Mouse (Mus musculus) splenic B cell, adult 2 months (primary cell): ENCODE results near the gene Grid1.

Experiments used
- DNase-seq: peaks from one replicate; pipeline ENCODE4 v3.0.0-alpha.2; 2011; ENCODE audit warnings: low read depth, low spot score
- H3K27me3 ChIP-seq: 2 replicates; pipeline ENCODE4 v1.6.1; 2012; ENCODE audit warnings: mild to moderate bottlenecking, low read length, moderate library complexity, mixed read lengths; ENCODE audit not compliant: control insufficient read depth, poor library complexity, insufficient read depth, severe bottlenecking
- H3K36me3 ChIP-seq: 2 replicates; pipeline ENCODE4 v1.6.1; 2012; ENCODE audit warnings: mild to moderate bottlenecking, low read length, moderate library complexity, mixed read lengths; ENCODE audit not compliant: control insufficient read depth, poor library complexity, insufficient read depth, severe bottlenecking

The Grid1 gene

GRCm38 (mm10) chr14:35113276-35113645 is 293.4 kb downstream of the Grid1 start:
- Histone ChIP-seq H3K36me3 (no peaks in the 10 kb centered on the region), H3K27me3 (no peaks in the 10 kb centered on the region)
- DNase-seq = no peak

DNA sequence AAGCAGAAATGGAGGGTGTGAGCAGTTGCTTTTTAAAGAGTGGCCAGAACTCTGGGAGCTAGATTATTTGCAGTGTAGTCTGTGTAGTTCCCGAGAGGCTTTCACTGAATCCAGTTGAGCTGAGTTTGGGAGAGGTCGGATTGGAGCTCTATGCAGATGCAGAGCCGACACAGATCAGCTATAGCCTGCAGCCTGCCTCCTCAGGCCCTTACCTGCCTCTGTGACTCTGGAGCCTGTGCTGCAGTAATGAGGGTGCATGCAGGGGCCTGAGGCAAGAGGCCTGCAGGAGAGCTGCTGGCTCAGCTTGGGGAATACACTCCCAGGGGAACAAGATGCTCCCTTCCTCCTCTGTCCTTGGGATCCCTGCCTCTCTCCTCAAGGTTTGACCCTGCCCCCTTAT is 296.0 kb downstream of the Grid1 start:
- no peaks in the 10 kb centered on the region for H3K27me3 ChIP-seq
- DNase-seq = no peak

DNA sequence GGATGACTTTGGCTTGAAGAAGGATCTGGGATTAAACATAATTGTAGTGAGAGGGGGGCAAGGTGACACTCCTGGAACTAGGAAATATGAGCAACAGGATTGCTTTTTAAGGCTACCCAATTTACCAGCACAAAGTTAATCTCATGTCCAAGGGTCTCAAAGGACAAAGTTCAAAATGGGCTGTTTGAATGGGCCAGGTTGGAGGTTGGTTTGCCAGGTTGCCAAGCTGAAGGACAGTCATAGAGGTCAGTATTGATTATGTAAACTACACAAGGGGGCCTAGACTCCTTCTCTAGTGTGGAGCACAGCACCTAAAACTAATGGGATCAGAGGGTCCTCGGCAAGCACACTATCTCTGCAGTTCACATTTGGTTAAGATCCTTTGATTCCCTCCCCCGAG is 300.2 kb downstream of the Grid1 start:
- Histone ChIP-seq H3K36me3 (no peaks in the 10 kb centered on the region), H3K27me3 (no peaks in the 10 kb centered on the region)
- no peak for DNase-seq

More for the DNA sequence above, 296.0 kb downstream of the Grid1 start:
- no peaks in the 10 kb centered on the region for H3K36me3 ChIP-seq

DNA sequence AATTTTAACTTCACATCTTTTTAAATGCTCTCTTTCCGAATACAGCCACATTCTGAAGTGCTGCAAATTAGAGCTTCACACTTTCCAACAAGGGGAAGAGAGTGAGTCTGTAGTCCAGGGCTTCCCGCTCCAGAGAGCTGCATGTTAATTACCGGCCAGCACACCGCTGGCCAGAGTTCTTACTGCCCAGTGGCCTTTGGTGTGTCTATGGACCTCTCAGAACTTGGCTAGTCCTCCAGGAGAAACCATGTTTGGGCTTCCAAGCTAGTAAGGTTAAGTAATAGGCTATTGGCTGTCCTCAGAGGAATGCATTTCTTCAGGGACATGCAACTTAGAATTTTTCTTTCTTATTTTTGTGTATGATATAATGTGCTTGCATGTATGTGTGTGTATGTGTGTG is 301.0 kb downstream of the Grid1 start:
- H3K27me3 ChIP-seq = no peaks in the 10 kb centered on the region
- no peaks in the 10 kb centered on the region for H3K36me3 ChIP-seq
- DNase-seq = no peak

GRCm38 (mm10) chr14:35122111-35122510 is 302.2 kb downstream of the Grid1 start:
- DNase-seq = no peak
- Histone ChIP-seq H3K27me3 (no peaks in the 10 kb centered on the region), H3K36me3 (no peaks in the 10 kb centered on the region)

DNA sequence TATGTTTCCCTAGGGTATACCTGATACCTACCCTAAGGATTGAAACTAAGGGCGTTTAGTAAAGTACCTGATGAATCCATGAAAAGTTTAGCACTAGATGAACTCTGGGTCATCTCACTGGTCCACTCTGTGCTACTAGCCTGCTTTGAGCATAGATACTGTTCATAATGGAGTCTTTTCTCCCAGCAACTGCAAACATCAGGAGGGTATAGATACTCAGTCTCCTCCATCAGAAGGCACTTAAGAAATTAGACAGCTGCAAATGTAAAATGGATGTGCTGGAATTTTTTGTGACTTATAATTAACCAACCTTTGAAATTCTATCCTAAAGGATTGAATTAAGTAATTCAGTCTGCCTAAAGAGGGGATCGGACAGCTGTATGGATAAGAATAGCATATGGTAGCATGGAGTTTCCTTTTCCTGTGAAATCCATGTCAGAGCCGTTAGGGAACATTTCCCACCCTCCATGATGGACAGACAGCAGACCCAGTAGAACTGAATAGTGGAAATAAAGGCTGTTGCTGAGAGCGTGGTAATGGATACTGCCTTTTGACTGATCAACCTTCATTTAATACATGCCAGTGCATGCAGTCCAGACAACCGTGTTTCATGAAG is 303.5 kb downstream of the Grid1 start:
- no peak for DNase-seq
- H3K27me3 ChIP-seq = no peaks in the 10 kb centered on the region
- H3K36me3 ChIP-seq = no peaks in the 10 kb centered on the region

- Histone ChIP-seq H3K36me3 (no peaks in the 10 kb centered on the region), H3K27me3 (no peaks in the 10 kb centered on the region)
- DNase-seq = no peak
Measured at GRCm38 (mm10) chr14:35127616-35128015, 307.7 kb downstream of the Grid1 start.

DNA sequence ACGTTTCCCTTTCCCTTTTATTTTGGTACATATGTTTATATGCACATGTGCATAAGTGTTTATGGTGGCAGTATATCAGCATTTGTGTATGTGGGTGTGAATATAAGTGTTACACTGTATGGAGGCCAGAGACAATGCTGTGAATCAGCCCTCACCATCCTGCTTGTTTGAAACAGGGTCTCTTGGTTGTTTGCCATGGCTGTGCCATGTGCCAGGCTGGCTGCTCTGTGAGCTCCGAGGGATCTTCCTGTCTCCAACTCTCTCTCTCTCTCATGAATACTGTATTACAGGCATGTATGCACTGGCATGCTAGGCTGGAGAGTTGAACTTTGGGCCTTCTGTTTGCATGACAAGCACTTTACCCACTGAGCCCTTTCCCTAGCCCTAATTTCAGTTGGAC is 315.1 kb downstream of the Grid1 start:
- H3K36me3 ChIP-seq = no peaks in the 10 kb centered on the region

GRCm38 (mm10) chr14:35138069-35138468 is 318.2 kb downstream of the Grid1 start:
- H3K36me3 ChIP-seq = no peaks in the 10 kb centered on the region
- H3K27me3 ChIP-seq = no peaks in the 10 kb centered on the region
- DNase-seq = no peak

More for the DNA sequence above, 315.1 kb downstream of the Grid1 start:
- H3K27me3 ChIP-seq = no peaks in the 10 kb centered on the region
- DNase-seq = no peak

GRCm38 (mm10) chr14:35139824-35140223 is 319.9 kb downstream of the Grid1 start:
- H3K36me3 ChIP-seq = no peaks in the 10 kb centered on the region
- no peaks in the 10 kb centered on the region for H3K27me3 ChIP-seq
- DNase-seq = no peak

GRCm38 (mm10) chr14:35152450-35152849 is 332.5 kb downstream of the Grid1 start:
- Histone ChIP-seq H3K27me3 (no peaks in the 10 kb centered on the region), H3K36me3 (no peaks in the 10 kb centered on the region)
- no peak for DNase-seq

GRCm38 (mm10) chr14:35153701-35154277 is 333.9 kb downstream of the Grid1 start:
- no peaks in the 10 kb centered on the region for H3K36me3 ChIP-seq
- no peak for DNase-seq

GRCm38 (mm10) chr14:35154364-35154763 is 334.5 kb downstream of the Grid1 start:
- Histone ChIP-seq H3K36me3 (no peaks in the 10 kb centered on the region), H3K27me3 (no peaks in the 10 kb centered on the region)
- DNase-seq = no peak

More at GRCm38 (mm10) chr14:35153701-35154277, 333.9 kb downstream of the Grid1 start:
- H3K27me3 ChIP-seq = no peaks in the 10 kb centered on the region

GRCm38 (mm10) chr14:35157069-35157655 is 337.3 kb downstream of the Grid1 start:
- no peak for DNase-seq
- Histone ChIP-seq H3K27me3 (no peaks in the 10 kb centered on the region), H3K36me3 (no peaks in the 10 kb centered on the region)

- DNase-seq = no peak
- Histone ChIP-seq H3K27me3 (no peaks in the 10 kb centered on the region), H3K36me3 (no peaks in the 10 kb centered on the region)
Measured at GRCm38 (mm10) chr14:35159296-35159695, 339.4 kb downstream of the Grid1 start.
